Mouse (Mus musculus): ENCODE measurements around the gene Acsbg1. TPM values are rescaled to one million over a fixed set of nuclear protein-coding genes. Genes with fewer than 3 reads are reported as not detected.

Acsbg1 gene
- polyA plus RNA-seq, 1 experiment: 36.6 TPM

DNA sequence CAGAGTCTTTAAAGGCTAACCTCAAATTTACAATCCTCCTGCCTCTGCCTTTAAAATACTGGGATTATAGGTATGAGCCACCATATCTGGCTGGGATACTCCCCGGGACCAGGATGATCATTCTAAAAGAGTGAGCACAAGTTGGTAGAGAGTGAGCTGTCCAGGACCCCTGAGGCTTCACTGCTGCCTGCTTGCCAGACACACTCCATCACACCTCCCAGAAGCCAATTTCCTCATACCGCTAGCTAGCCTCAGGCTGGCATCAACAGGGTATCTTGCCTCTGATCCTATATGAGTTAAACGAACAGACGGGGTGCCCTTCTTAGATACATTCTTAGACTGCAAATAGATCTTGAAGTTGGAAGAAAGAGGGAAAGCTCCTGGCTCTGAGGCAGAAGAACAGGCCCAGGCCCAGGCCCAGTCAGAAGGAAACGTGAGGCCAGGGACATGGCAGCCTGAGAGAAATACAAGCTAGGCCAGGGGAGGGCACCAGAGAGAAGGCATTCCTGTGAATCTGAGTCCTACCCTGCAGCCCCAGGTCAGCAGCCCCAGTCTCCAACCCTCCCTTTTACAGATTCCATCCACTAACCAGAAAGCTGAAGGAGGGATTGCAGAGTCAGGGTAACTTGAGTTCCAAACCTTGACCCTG, 31.9 kb downstream of the Acsbg1 start:
- Histone ChIP-seq H3K36me3 (ENCODE audit: control insufficient read depth, insufficient read depth) (peaks cover 60% of the 10 kb centered on the region), H3K4me3 (ENCODE audit: insufficient read depth, poor library complexity, severe bottlenecking) (no peak overlapping the region), H3K79me2 (ENCODE audit: control insufficient read depth, insufficient read depth) (peaks cover 47% of the 10 kb centered on the region), H3K27me3 (ENCODE audit: control insufficient read depth, insufficient read depth, insufficient read length) (no peaks in the 10 kb centered on the region), H3K79me3 (ENCODE audit: low read depth) (peaks cover 19% of the 10 kb centered on the region), H3ac (ENCODE audit: control insufficient read depth, insufficient read length, low read depth) (no peak overlapping the region)
- TF ChIP-seq MYOG (IDR thresholded peaks at IDR 0.05; ENCODE audit: control insufficient read depth, extremely low read depth, insufficient read length): no peak
- peak; percentile 6 for TF ChIP-seq CTCF (IDR thresholded peaks at IDR 0.05; ENCODE audit: control insufficient read depth, insufficient read depth, insufficient read length)

DNA sequence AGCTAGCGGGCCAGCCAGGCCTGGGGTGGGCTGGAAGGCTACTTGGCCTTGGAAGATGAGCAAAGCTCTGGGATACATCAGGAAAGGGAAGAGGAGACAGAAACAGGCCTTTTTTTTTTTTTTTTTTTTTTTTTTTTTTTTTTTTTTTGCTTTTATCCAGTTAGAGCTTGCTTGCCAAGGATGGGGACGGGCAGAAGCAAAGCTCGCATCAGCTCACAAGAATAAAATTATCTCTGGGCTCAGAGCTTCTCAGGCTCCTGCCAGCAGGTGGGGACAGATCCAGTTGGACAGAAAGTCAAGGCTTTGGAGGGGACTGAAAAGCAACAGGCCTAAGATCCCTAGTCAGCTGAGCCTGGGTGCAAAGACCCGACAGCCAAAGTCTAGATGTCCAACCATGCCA, 32.9 kb downstream of the Acsbg1 start:
- Histone ChIP-seq H3ac (ENCODE audit: control insufficient read depth, insufficient read length, low read depth) (no peak overlapping the region), H3K79me3 (ENCODE audit: low read depth) (peaks cover 13% of the 10 kb centered on the region), H3K27me3 (ENCODE audit: control insufficient read depth, insufficient read depth, insufficient read length) (no peaks in the 10 kb centered on the region), H3K36me3 (ENCODE audit: control insufficient read depth, insufficient read depth) (peaks cover 68% of the 10 kb centered on the region), H3K4me3 (ENCODE audit: insufficient read depth, poor library complexity, severe bottlenecking) (no peak overlapping the region), H3K79me2 (ENCODE audit: control insufficient read depth, insufficient read depth) (peaks cover 37% of the 10 kb centered on the region)
- TF ChIP-seq MYOG (IDR thresholded peaks at IDR 0.05; ENCODE audit: control insufficient read depth, extremely low read depth, insufficient read length) (no peak), CEBPB (IDR thresholded peaks at IDR 0.05; ENCODE audit: low read depth) (no peak), CTCF (IDR thresholded peaks at IDR 0.05; ENCODE audit: control insufficient read depth, insufficient read depth, insufficient read length) (no peak), MAX (IDR thresholded peaks at IDR 0.05) (no peak), MYOD1 (IDR thresholded peaks at IDR 0.05; ENCODE audit: control insufficient read depth, insufficient read length, low read depth) (no peak), FOSL1 (IDR thresholded peaks at IDR 0.05; ENCODE audit: insufficient read depth, low read length, poor library complexity, severe bottlenecking) (no peak), USF1 (IDR thresholded peaks at IDR 0.05; ENCODE audit: low read depth) (no peak)

- Histone ChIP-seq H3K79me3 (ENCODE audit: low read depth) (peaks cover 8% of the 10 kb centered on the region), H3K79me2 (ENCODE audit: control insufficient read depth, insufficient read depth) (peaks cover 23% of the 10 kb centered on the region), H3K27me3 (ENCODE audit: control insufficient read depth, insufficient read depth, insufficient read length) (no peaks in the 10 kb centered on the region), H3ac (ENCODE audit: control insufficient read depth, insufficient read length, low read depth) (no peak overlapping the region), H3K4me3 (ENCODE audit: insufficient read depth, poor library complexity, severe bottlenecking) (no peak overlapping the region), H3K36me3 (ENCODE audit: control insufficient read depth, insufficient read depth) (peaks cover 73% of the 10 kb centered on the region)
- TF ChIP-seq MYOD1 (IDR thresholded peaks at IDR 0.05; ENCODE audit: control insufficient read depth, insufficient read length, low read depth): peak; percentile 87
- no peak for TF ChIP-seq CEBPB (IDR thresholded peaks at IDR 0.05; ENCODE audit: low read depth)
Observed at GRCm38 (mm10) chr9:54627240-54627639, 34.4 kb downstream of the Acsbg1 start.

DNA sequence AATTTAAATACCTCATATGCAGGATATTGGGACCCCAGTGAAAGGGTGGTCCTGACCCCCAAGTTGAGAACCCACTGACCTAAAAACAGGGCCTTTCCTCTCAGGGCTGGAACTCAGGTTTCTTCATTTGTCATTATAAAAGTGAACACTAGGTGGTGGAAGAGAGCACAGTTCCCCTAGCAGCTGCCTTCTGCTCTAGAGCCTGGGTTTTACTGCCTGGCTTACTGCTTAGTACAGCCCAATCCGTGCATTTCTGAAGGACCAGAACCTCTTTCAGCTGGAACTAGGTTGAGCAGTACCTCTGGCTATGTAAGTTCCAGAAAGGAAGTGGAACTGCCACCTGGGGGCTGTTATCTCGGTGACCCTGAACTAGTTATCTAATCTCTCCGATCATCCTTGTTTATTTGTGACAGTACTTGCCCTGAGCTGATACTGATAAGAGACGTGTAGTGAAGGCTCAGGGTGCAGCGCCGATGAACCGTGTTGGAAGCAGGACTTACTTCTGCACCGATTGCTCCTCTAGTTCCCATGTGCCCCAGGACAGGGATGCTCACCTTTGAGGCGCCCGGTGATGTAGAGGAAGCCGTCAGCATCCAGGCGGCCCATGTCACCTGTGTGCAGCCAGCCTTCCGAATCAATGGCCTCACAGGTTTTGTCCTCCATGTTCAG, 47.4 kb downstream of the Acsbg1 start:
- H3K27me3 ChIP-seq (ENCODE audit: control insufficient read depth, insufficient read depth, insufficient read length): no peaks in the 10 kb centered on the region
- no peak overlapping the region for H3ac ChIP-seq (ENCODE audit: control insufficient read depth, insufficient read length, low read depth)
- no peaks in the 10 kb centered on the region for H3K79me3 ChIP-seq (ENCODE audit: low read depth)
- H3K36me3 ChIP-seq (ENCODE audit: control insufficient read depth, insufficient read depth): peaks cover 83% of the 10 kb centered on the region
- no peaks in the 10 kb centered on the region for H3K79me2 ChIP-seq (ENCODE audit: control insufficient read depth, insufficient read depth)
- H3K4me3 ChIP-seq (ENCODE audit: insufficient read depth, poor library complexity, severe bottlenecking): no peak overlapping the region
- TF ChIP-seq MAX (IDR thresholded peaks at IDR 0.05) (no peak), MYOD1 (IDR thresholded peaks at IDR 0.05; ENCODE audit: control insufficient read depth, insufficient read length, low read depth) (no peak), MYOG (IDR thresholded peaks at IDR 0.05; ENCODE audit: control insufficient read depth, extremely low read depth, insufficient read length) (no peak), CEBPB (IDR thresholded peaks at IDR 0.05; ENCODE audit: low read depth) (no peak)

DNA sequence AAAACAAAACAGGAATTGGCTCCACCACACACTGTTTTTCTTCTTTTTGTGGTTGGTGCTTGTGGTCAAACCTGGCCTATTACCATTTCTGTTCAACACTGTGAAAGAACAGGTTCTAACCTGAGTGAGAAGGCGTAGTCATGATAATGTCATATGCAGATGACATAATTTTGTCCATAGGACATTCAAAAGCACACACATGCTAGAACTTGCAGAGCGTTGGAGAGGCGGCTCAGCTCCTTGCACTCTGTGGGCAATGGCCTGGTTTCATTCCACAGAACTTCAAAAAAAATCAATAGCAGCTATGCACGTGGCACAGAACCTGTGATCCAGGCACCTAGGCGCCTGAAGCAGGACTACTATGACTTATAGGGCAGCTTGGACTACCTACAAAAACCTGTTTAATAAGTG, 48.9 kb downstream of the Acsbg1 start:
- Histone ChIP-seq H3K79me2 (ENCODE audit: control insufficient read depth, insufficient read depth) (no peaks in the 10 kb centered on the region), H3K36me3 (ENCODE audit: control insufficient read depth, insufficient read depth) (peaks cover 86% of the 10 kb centered on the region), H3K79me3 (ENCODE audit: low read depth) (no peaks in the 10 kb centered on the region), H3ac (ENCODE audit: control insufficient read depth, insufficient read length, low read depth) (no peak overlapping the region), H3K27me3 (ENCODE audit: control insufficient read depth, insufficient read depth, insufficient read length) (no peaks in the 10 kb centered on the region), H3K4me3 (ENCODE audit: insufficient read depth, poor library complexity, severe bottlenecking) (no peak overlapping the region)
- TF ChIP-seq CTCF (IDR thresholded peaks at IDR 0.05; ENCODE audit: control insufficient read depth, insufficient read depth, insufficient read length) (no peak), USF1 (IDR thresholded peaks at IDR 0.05; ENCODE audit: low read depth) (no peak), CEBPB (IDR thresholded peaks at IDR 0.05; ENCODE audit: low read depth) (no peak), FOSL1 (IDR thresholded peaks at IDR 0.05; ENCODE audit: insufficient read depth, low read length, poor library complexity, severe bottlenecking) (no peak), MAX (IDR thresholded peaks at IDR 0.05) (no peak), MYOG (IDR thresholded peaks at IDR 0.05; ENCODE audit: control insufficient read depth, extremely low read depth, insufficient read length) (no peak), MYOD1 (IDR thresholded peaks at IDR 0.05; ENCODE audit: control insufficient read depth, insufficient read length, low read depth) (no peak)

DNA sequence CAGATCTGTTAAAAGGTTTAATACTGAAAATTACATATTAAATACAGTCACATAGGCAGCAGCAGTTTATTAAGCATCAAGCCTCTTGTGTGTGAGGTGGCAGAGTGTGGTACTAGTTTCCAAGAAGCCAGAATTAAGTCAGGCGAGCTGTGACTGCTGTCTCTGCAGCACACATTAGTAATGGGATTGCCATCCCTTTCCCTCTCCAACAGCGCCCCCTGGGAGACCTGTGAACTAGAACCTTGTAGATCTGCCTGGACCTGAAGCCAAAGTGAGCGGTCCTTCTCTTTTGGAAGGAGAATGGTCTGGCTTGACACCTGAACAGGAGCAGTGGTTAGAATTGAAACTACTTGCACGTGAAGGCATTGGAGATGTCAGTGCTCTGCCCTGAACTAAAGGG, 56.8 kb downstream of the Acsbg1 start:
- H3K36me3 ChIP-seq (ENCODE audit: control insufficient read depth, insufficient read depth): peaks cover 84% of the 10 kb centered on the region
- TF ChIP-seq MAX (IDR thresholded peaks at IDR 0.05): no peak
- TF ChIP-seq CTCF (IDR thresholded peaks at IDR 0.05; ENCODE audit: control insufficient read depth, insufficient read depth, insufficient read length): peak; percentile 5
- TF ChIP-seq MYOD1 (IDR thresholded peaks at IDR 0.05; ENCODE audit: control insufficient read depth, insufficient read length, low read depth): no peak
- TF ChIP-seq MYOG (IDR thresholded peaks at IDR 0.05; ENCODE audit: control insufficient read depth, extremely low read depth, insufficient read length): no peak
- no peak for TF ChIP-seq FOSL1 (IDR thresholded peaks at IDR 0.05; ENCODE audit: insufficient read depth, low read length, poor library complexity, severe bottlenecking)

More for the DNA sequence above, 56.8 kb downstream of the Acsbg1 start:
- no peaks in the 10 kb centered on the region for H3K27me3 ChIP-seq (ENCODE audit: control insufficient read depth, insufficient read depth, insufficient read length)
- H3K4me3 ChIP-seq (ENCODE audit: insufficient read depth, poor library complexity, severe bottlenecking): no peak overlapping the region
- H3ac ChIP-seq (ENCODE audit: control insufficient read depth, insufficient read length, low read depth): no peak overlapping the region
- no peaks in the 10 kb centered on the region for H3K79me2 ChIP-seq (ENCODE audit: control insufficient read depth, insufficient read depth)
- H3K79me3 ChIP-seq (ENCODE audit: low read depth): no peaks in the 10 kb centered on the region
